8 mouse cellular contexts compared by ENCODE assay signal in the genomic region with DNA sequence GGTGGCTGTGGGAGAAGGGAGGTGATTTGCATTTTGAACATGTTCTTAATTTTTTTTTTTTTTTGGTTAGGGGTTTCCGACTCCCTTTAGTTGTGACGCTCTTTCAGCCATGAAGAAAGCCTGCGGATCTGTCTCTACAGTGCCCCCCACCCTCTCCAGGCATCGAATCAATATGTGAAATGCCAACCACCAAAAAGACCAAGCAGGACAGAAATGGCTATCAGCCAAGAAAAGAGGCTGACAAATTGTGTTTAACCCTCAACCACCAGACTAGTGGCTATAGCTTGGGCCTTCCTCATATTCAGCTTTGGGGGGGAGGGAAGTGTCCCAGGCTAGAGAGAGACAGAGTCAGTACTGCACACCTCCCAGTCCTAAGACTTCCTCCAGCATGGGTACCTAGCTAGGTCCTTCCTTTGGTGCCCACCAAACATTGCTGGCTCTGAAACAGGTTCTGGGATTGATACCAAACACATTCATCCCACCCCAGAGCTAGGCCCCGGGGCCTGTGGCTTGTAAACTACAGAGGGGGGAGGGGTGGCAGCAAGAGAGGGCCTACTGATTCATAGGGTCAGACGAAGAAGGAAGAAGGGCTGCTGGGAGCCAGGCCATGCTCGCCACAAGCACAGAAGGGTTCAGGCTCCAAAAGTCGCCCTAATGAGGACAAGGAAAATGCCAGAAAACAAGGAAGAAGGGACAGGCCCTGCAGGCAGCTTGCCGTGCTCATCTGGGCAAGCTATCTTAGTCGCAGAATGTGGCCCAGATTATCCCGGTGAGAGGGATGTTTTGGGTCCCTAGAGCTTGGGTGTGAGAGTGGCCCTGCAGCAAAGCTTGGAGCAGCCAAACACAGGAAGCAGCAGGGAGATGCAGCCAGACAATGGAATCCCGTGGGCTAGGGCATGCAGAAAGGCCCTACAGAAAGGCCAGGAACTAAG. TPM values are rescaled to one million over a fixed set of nuclear protein-coding genes. Genes with fewer than 3 reads are reported as not detected.
DNase-seq lines count a peak whose midpoint lies in the region; ATAC-seq and TF ChIP-seq lines count a peak whose summit lies in the region.

No protein-coding gene starts in this region.

- peak overlapping the region; percentile 53 for H3K4me2 ChIP-seq in lung, embryonic 14.5 days

- no peak for TF ChIP-seq POLR2A in lung, adult 2 months (IDR thresholded peaks at IDR 0.05; ENCODE audit: borderline replicate concordance, extremely low read depth, low read depth, low read length)

- WGBS in lung, embryonic 14.5 days = 17% methylated on average over 12 of the region's 12 CpGs
- 20% methylated on average over 12 of the region's 12 CpGs for WGBS in lung, adult 2 months

- DNase-seq in lung, embryonic 14.5 days = peak; percentile 68
- DNase-seq in lung, adult 2 months = no peak
- DNase-seq in heart, adult 9 months (ENCODE audit: low spot score in 2 of 2) = peak; percentile 75 to 88
- peak; percentile 62 for DNase-seq in kidney, postnatal 10 days
- peak; percentile 43 for DNase-seq in neural tube, embryonic 10.5 days (ENCODE audit: extremely low spot score, low spot score)
- no peak for DNase-seq in frontal cortex, postnatal 25 days (ENCODE audit: low spot score in 2 of 2)

- peak overlapping the region; percentile 13 for H3K9ac ChIP-seq in lung, embryonic 14.5 days

- peaks cover 22% of the 10 kb centered on the region for H3K36me3 ChIP-seq in lung, embryonic 14.5 days (ENCODE audit: insufficient read depth)

- ATAC-seq in lung, embryonic 14.5 days (ENCODE audit: insufficient read depth) = no peak
- ATAC-seq in common myeloid progenitor, adult 5-6 weeks (replicated peaks; ENCODE audit: low read depth, poor library complexity, severe bottlenecking) = 0 out of 2 replicates have a peak, but pooled peaks have one; percentile 16
- ATAC-seq in CD4-positive, CD25-positive, alpha-beta regulatory T cell, adult 4 months = no peak

- H3K4me3 ChIP-seq in lung, embryonic 14.5 days (ENCODE audit: low read depth, low read length) = 0 out of 2 replicates have a peak overlapping the region, but pooled peaks have one; percentile 17
- no peak overlapping the region for H3K4me3 ChIP-seq in lung, adult 2 months (replicated peaks; ENCODE audit: extremely low read depth, low read depth, low read length)

- no peaks in the 10 kb centered on the region for H3K27me3 ChIP-seq in lung, embryonic 14.5 days (ENCODE audit: insufficient read depth, low read length)

- H3K9me3 ChIP-seq in lung, embryonic 14.5 days (ENCODE audit: low read depth, low read length) = no peaks in the 10 kb centered on the region

- peak overlapping the region; percentile 97 for H3K27ac ChIP-seq in lung, embryonic 14.5 days (ENCODE audit: low read depth)

- TF ChIP-seq CTCF in lung, embryonic 14.5 days (IDR thresholded peaks at IDR 0.05; ENCODE audit: low read depth) = no peak
- no peak for TF ChIP-seq CTCF in lung, adult 2 months (IDR thresholded peaks at IDR 0.05; ENCODE audit: insufficient read depth, low read length)

- H3K4me1 ChIP-seq in lung, embryonic 14.5 days (ENCODE audit: insufficient read depth) = peaks cover 54% of the 10 kb centered on the region
- H3K4me1 ChIP-seq in lung, adult 2 months (ENCODE audit: control insufficient read depth, insufficient read depth, low read length) = peaks cover 44% of the 10 kb centered on the region

RNA-seq across cellular contexts. Expression of a gene that starts 40.1 kb away (rescaled TPM):
- 40.5 and 46.0 TPM in 2 replicates for polyA plus RNA-seq in lung, embryonic 14.5 days (2014; fragmentation: Nextera tagmentation; extraction: Ambion mirVana)
- polyA plus RNA-seq in lung, adult 2 months (2012; rRNA removed) = 25.3 and 29.8 TPM in 2 replicates
- 34.6 and 55.9 TPM in 2 replicates for total RNA-seq in common myeloid progenitor, adult 5-6 weeks (2017)
- polyA plus RNA-seq in CD4-positive, CD25-positive, alpha-beta regulatory T cell, adult 4 months (2017; shearing (Covaris generic)) = 10 to 100 TPM; 66.6 to 75.4 TPM

Comparison
In these comparisons a context has a peak if more than half of its experiments do, and no peak if none do; other contexts are left out.
1. DNase-seq: peak in lung, embryonic 14.5 days (single experiment), heart, adult 9 months (2 of 2), kidney, postnatal 10 days (single experiment) and neural tube, embryonic 10.5 days (single experiment); none in lung, adult 2 months (single experiment) and frontal cortex, postnatal 25 days (0 of 2).